Mouse (Mus musculus) lung, postnatal 36 days (tissue): Measurements from ENCODE around the gene Nxpe4.

Experiments
- DNase-seq: peaks from one replicate; pipeline ENCODE4 v3.0.0; 2022; ENCODE audit warnings: mixed read lengths

The Nxpe4 gene

DNA sequence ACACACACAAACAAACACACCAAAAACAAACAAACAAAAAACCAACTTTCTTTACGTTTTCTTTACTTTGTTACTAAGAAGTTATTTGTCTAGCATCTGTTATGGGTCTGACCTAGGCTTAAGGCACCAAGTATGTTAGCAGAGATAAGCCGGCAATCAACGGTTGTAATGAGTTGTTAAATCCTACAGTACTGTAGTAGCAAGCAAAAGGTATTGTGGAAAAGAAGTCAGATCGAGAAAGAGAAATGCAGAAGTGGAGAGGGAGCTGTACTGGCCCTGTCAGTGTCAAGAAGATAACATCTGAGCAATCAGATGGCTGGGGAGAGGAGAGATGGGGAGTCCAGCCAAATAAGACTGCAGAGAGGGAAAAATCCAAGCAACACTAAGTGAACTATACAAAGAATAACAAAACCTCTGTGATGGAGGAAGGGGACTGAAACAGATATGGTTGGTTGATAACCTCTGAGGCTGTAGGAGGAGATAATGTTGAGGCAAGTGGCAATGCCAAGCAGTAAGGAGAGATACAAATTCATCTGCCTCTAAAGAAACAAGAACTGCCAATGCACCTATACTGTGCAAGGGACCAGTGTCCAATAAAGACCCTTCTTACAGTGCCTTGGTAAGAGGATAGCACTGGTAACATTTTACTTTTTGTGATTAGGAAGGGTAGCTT lies 177.1 kb downstream of the Nxpe4 start:
- DNase-seq = no peak

DNA sequence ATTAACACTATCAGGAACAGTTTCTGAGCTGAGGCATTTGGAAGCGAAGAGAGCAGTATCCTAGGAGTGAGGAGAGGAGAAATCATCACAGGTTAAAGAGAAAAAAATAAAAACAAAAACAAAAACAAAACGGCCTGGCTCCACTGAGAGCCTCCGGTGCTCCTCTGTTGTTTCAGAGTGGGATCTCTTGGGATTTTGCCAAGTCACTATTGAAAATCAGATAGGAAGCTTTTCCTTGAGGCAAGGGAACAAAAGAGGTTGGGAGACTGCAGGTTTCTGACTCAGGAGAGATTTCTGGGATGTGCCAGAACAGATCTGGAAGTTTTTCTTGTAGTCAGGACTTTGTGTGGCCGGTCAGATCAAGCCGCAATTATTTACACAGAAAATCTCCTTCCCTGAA lies 177.7 kb downstream of the Nxpe4 start:
- DNase-seq = no peak

DNA sequence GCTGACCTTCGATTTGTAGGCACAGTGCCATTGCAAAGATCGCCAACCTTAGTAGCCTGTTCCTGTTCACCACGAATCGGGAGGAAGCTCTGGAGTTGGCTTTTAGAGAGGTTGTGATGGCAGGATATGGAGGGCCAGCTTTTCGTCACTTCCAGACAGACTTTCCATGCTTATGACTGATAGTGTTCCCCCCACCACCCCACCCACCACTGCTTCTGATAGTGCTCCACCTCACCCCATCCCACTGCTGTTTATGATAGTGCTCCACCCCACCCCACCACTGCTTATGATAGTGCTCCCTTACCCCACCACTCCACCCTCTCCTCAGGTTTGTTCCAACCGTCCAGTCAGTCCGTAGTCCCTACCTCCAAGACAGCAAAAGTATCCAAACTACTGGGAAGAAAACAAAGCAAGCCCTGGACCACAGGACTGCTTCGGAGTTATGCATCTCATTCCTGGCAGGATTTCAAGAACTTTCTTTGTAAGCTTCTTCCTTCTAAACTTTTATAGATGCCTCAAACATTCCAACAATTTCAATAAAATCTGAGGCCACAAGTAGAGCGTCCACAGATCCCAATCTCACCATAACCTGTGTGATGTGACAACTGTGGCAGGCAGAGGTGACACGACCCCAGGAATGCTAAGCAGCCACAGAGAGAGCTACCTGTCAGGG lies 179.0 kb downstream of the Nxpe4 start:
- no peak for DNase-seq

- no peak for DNase-seq
Measured at GRCm38 (mm10) chr9:48345456-48345855, 183.6 kb downstream of the Nxpe4 start.

- DNase-seq = no peak
Measured at GRCm38 (mm10) chr9:48345866-48346265, 184.0 kb downstream of the Nxpe4 start.

GRCm38 (mm10) chr9:48353148-48353698 lies 191.4 kb downstream of the Nxpe4 start, which contains the start of gene Nxpe2:
Gene Nxpe2 (minus strand): TSS chr9:48353454.
- DNase-seq = peak; percentile 40

DNA sequence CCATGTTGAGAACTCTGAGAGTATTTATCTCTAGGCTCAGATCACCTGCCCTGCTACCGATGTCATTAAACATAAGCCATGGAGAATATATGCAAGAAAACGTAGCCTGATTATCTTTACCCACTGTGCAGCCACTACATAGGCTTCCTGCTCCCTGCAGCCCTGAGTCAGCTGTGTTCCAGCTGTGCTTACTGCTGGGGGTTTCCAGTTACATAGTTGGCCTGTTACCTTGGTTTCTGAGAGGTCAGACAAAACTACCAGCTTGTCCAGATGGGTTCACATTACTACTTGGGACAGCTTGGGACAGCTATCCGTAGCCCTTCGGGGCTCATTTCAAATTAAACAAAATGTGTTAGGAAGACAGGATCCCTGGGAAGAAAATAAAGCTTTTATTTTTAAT lies 192.3 kb downstream of the Nxpe4 start:
- DNase-seq = no peak

GRCm38 (mm10) chr9:48354793-48355192 lies 193.0 kb downstream of the Nxpe4 start:
- DNase-seq = peak; percentile 92

GRCm38 (mm10) chr9:48357097-48357496 lies 195.3 kb downstream of the Nxpe4 start:
- DNase-seq = no peak

DNA sequence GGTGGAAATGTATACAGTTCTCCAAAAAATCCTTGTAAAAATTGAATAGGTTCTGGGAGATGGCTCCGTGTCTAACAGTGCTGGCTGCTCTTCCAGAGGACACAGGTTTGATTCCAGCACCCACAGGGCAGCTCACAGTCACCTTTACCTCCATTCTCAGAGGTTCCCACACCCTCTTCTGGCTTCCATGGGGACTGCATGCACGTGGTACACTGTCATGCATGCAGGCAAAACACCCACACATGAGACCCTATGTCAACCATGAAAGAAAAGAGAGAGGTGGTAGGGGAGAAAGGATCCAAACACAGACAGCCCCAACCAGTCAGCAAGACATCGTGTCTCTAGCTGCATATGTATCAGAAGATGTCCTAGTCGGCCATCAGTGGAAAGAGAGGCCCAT lies 199.0 kb downstream of the Nxpe4 start:
- DNase-seq = no peak

- no peak for DNase-seq
Measured at GRCm38 (mm10) chr9:48361815-48362631, 200.2 kb downstream of the Nxpe4 start.

DNA sequence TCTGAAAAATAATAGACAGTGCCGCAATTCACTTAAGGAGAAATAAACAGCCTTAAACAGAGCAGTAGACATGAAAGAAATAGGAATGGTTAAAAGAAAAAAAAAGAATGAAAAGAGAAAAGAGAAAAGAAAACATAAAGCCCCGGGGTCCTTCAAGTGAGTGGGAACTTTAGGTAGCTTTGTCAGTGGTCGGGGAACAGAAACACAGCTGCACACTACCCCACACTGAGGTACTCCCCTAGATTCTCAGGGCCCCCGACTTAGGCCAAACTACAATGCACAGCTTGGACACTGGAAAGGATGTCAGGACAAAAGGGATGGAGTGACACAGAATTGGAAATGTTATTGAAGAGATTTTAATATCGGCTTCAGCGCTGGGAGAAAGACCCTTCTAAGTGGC lies 200.9 kb downstream of the Nxpe4 start:
- DNase-seq = no peak

DNA sequence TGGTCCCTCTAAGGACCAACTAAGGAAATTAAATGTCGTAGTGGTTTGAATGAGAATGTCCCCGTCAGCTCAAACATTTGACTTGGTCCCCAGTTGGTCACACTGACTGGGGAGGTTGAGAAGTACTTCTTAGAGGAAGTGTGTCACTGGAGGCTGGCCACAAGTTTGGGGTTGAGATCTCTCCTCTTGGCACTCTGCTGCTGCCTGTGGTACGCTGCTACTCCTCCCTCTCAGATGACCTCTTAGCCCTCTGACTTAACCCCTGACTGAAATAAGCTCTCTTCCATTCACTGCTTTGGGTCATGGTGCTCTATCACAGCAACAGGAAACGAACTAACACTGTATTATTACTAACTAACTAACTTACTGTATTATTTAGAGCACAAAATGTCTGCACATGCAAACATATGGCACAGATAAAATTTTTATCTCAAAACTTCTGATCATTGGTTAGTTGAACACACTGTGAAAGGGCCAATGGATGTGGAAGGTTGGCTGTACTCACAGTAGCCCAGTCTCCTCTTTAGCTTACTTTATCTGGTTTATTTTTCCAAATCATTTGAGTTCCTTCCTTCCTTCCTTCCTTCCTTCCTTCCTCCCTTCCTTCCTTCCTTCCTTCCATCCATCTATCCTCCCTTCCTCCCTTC lies 211.5 kb downstream of the Nxpe4 start:
- no peak for DNase-seq

DNA sequence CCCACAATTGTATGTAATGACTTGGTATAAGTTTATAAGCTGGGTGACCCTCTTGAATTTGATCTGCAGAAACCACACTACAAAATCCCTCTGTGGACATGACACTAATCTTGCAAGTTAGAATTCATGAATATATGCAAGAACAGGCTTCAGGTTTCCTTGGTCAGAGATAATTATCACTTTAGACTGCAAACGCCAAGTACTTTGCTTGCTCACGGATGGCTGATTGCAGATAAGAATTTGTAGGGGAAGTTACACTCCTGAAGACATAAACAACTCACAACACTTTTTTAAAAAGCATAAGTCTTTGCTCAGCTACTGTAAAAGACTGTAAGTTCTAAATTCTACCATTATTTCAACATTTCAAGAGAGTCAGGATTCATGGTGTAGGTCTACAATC lies 212.5 kb downstream of the Nxpe4 start:
- no peak for DNase-seq

DNA sequence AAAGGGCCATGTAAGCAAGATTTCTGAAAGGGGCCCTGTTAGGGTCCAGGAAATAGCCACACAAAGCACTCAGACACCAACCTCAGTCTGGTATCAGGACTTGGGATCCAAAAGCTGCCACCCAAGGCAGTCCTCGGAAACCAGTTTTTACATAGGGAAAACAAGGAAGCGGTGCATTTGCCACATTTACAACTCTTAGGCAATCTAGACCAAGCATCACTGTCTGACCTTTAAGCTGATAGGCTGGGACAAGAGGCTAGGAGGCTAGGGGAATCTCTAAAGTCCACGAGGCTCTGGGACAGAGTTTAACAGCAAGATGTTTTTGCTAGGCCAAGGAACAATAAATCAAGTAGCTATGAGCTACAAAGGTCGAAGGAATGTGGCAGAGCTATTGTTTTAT lies 226.6 kb downstream of the Nxpe4 start:
- DNase-seq = no peak

DNA sequence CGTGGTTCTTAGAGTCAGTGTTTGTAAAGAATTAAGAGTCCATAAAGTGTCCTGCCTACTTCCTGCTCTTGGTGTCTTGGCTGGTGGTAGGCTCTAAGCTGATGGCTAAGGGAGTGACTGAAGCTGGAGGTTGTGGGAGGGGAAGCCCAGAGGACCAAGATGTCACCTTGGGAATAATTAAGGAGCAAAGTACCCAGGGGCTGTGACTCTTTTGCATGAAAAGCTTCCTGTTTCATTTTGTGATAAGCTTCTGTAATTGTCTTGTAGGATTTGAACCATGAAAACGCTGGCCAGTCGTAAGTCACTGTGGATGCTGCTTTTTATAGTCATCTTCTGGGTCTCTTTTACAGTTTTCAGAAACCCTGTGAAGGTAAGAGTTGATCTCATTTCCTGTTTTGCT lies 228.2 kb downstream of the Nxpe4 start:
- DNase-seq = no peak

- no peak for DNase-seq
Measured at GRCm38 (mm10) chr9:48403590-48404209, 241.9 kb downstream of the Nxpe4 start.

- DNase-seq = no peak
Measured at GRCm38 (mm10) chr9:48404687-48405086, 242.9 kb downstream of the Nxpe4 start.

GRCm38 (mm10) chr9:48407549-48408327 lies 245.9 kb downstream of the Nxpe4 start:
- DNase-seq = no peak

DNA sequence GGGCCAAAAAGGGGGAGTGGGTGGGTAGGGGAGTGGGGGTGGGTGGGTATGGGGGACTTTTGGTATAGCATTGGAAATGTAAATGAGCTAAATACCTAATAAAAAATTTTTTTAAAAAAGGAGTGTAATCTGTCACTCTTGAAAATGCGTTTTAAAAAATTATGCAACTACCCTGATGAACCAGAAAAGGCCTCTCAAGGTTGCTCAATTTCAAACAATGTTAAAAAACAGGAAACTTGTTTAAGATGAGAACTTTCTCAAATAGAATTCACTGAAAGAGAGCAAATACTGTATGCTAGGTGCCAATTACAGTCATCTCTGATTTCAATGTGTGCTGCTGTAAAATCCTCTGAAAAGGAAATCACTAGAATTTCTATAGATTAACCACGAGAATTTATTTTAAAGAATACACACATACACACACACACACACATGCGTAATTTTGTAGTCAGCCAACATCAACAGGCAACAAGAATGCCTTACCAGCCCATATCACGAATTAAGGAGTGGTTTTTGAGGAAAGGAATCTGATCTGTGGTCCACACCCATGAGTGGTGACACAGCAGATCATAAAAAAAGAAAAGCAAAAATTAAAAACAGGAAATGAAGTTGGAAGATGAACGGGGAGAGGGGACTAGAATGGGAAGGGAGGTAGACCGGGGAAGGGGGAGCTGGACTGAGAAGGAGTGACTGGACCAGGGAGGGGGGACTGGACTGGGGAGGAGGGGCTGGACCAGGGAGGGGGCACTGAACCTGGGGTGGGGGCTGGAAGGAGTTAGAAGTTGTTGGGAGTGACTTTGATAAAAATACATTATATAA lies 248.6 kb downstream of the Nxpe4 start:
- no peak for DNase-seq

- no peak for DNase-seq
Measured at GRCm38 (mm10) chr9:48413591-48413990, 251.8 kb downstream of the Nxpe4 start.
